Mouse (Mus musculus) ES-E14 (cell line): ENCODE measurements around the gene Cnbp.

Experiments
- CHD2 ChIP-seq: IDR thresholded peaks from 2 replicates; pipeline ENCODE4 v1.6.1; 2014; ENCODE audit warnings: mild to moderate bottlenecking, low read depth, low read length, inconsistent platforms
- HCFC1 ChIP-seq: IDR thresholded peaks from 2 replicates; pipeline ENCODE4 v1.6.1; 2012; ENCODE audit warnings: low read length, inconsistent platforms, borderline replicate concordance; ENCODE audit not compliant: insufficient read depth
- MAFK ChIP-seq: IDR thresholded peaks from 2 replicates; pipeline ENCODE4 v1.6.1; 2014; ENCODE audit warnings: mild to moderate bottlenecking, low read depth, low read length, inconsistent platforms; ENCODE audit not compliant: insufficient read depth
- ZC3H11A ChIP-seq: IDR thresholded peaks from 2 replicates; pipeline ENCODE4 v1.6.1; 2012; ENCODE audit warnings: low read depth, mild to moderate bottlenecking, inconsistent platforms, low read length, borderline replicate concordance
- ZNF384 ChIP-seq: IDR thresholded peaks from 2 replicates; pipeline ENCODE4 v1.6.1; 2012; ENCODE audit warnings: low read depth, low read length, inconsistent platforms

DNA sequence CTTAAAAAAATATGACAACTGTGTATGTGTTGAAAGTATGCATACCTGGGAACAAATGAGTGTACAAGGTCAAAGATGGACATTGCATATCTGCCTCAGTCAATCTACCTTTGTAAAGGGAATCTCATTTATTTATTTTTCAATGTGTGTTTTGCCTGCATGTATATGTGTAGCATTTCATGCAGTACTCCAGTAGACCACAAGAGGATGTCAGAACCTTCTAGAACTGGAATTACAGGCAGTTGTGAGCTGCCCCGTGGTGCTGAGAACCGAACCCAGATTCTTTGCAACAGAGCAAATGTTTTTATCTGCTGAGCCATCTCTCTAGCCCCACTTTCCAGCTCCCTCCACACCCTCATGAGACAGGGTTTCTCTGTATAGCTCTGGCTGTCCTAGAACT, 23.1 kb upstream of the Cnbp start:
- TF ChIP-seq ZNF384 (no peak), HCFC1 (no peak), ZC3H11A (no peak), CHD2 (no peak), MAFK (no peak)
